Mouse (Mus musculus) hindbrain, embryonic 12.5 days (tissue): Measurements from ENCODE around the gene Dnah1. TPM values are rescaled to one million over a fixed set of nuclear protein-coding genes. Genes with fewer than 3 reads are reported as not detected.

Experiments
- ATAC-seq: fragments of 200-750 bp; cut with Nextera tagmentation; 2 replicates; pipeline ENCODE4 v1.8.0; 2017; ENCODE audit warnings: moderate TSS enrichment; ENCODE audit not compliant: low FRiP score
- H3K27ac ChIP-seq: fragments of 300-500 bp; sonication (generic); 2 replicates; pipeline ENCODE4 v1.5.1; 2016; ENCODE audit warnings: mild to moderate bottlenecking
- H3K27me3 ChIP-seq: fragments of 300-500 bp; sonication (generic); 2 replicates; pipeline ENCODE4 v1.6.1; 2016; ENCODE audit warnings: mild to moderate bottlenecking
- H3K36me3 ChIP-seq: fragments of 300-500 bp; sonication (generic); 2 replicates; pipeline ENCODE4 v1.6.1; 2016; ENCODE audit warnings: mild to moderate bottlenecking
- H3K4me1 ChIP-seq: fragments of 300-500 bp; sonication (generic); 2 replicates; pipeline ENCODE4 v1.6.1; 2016
- H3K4me2 ChIP-seq: fragments of 300-500 bp; sonication (generic); replicated peaks from 2 replicates; pipeline ENCODE4 v1.6.1; 2016; ENCODE audit warnings: mild to moderate bottlenecking
- H3K4me3 ChIP-seq: fragments of 300-500 bp; sonication (generic); 2 replicates; pipeline ENCODE4 v1.5.1; 2016; ENCODE audit warnings: mild to moderate bottlenecking
- H3K9ac ChIP-seq: fragments of 300-500 bp; sonication (generic); 2 replicates; pipeline ENCODE4 v1.6.1; 2016; ENCODE audit warnings: mild to moderate bottlenecking, moderate library complexity
- H3K9me3 ChIP-seq: fragments of 300-500 bp; sonication (generic); replicated peaks from 2 replicates; pipeline ENCODE4 v1.6.1; 2016; ENCODE audit warnings: mild to moderate bottlenecking
- WGBS: fragments of 180-500 bp; shearing (Covaris S2); methylation state at CpG from one replicate; pipeline ENCODE4 v1.1.7; 2016; 5-methylcytosine and 5-hydroxymethylcytosine counted together
- polyA plus RNA-seq: library from polyadenylated mRNA; unstranded; fragments of >200 nt; fragmentation: Nextera tagmentation; extraction: Ambion mirVana; gene quantifications from 2 replicates; pipeline ENCODE4 v1.2.1, GENCODE M21; 2016

Gene Dnah1
- polyA plus RNA-seq, 1 experiment from 2014 or later = 6.5 TPM

DNA sequence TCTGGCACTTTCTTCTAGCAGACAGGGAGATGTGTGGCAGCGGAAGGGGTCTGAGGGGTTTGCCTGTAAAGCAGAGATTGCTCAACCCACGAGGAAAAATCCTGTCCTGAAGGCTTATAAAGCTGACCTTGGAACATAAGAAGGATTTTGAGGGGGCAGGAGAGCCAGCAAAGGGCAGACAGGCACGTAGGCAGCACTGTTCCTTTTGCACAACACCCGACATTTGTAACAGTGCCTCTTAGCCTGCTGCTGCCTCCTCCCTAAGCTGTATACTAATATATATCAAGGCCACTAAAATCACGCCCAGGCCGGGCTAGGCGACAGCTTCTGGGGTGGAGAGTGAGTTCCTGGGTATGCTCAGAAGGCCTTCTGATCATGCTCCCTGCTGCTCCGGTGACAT, 93.3 kb downstream of the Dnah1 start:
- WGBS = 71% methylated on average over 8 of the region's 8 CpGs
- Histone ChIP-seq H3K27ac (no peak overlapping the region), H3K36me3 (no peaks in the 10 kb centered on the region)

DNA sequence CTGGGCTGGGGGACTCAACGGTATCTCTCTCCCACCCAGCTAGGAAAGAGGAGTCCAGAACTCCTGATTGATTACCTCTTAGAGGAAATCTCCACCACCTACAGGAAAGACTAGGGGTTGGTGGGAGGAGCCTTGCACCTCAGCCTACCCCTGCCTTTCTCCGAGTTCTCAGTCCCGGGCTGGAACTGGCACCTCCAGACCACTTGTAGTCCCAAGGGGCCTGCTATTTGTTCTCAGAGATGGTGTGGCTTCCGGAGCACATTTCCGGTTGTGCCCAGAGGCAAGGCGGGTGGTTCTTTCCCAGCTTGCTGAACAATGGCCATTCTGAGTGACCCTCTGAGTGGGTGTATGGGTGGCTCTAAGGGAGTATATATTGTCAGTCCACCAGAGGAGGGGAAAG, 95.5 kb downstream of the Dnah1 start:
- H3K36me3 ChIP-seq = no peaks in the 10 kb centered on the region
- H3K9ac ChIP-seq = no peak overlapping the region
- peaks cover 13% of the 10 kb centered on the region for H3K4me1 ChIP-seq
- H3K9me3 ChIP-seq = no peaks in the 10 kb centered on the region
- no peak for ATAC-seq
- no peaks in the 10 kb centered on the region for H3K27me3 ChIP-seq
- no peak overlapping the region for H3K27ac ChIP-seq
- no peak overlapping the region for H3K4me3 ChIP-seq
- WGBS = 70% methylated on average over 6 of the region's 6 CpGs
- H3K4me2 ChIP-seq = no peak overlapping the region

More for the DNA sequence above, 93.3 kb downstream of the Dnah1 start:
- Histone ChIP-seq H3K4me2 (no peak overlapping the region), H3K9me3 (no peaks in the 10 kb centered on the region), H3K27me3 (no peaks in the 10 kb centered on the region), H3K4me1 (peaks cover 13% of the 10 kb centered on the region), H3K4me3 (no peak overlapping the region), H3K9ac (no peak overlapping the region)
- no peak for ATAC-seq

DNA sequence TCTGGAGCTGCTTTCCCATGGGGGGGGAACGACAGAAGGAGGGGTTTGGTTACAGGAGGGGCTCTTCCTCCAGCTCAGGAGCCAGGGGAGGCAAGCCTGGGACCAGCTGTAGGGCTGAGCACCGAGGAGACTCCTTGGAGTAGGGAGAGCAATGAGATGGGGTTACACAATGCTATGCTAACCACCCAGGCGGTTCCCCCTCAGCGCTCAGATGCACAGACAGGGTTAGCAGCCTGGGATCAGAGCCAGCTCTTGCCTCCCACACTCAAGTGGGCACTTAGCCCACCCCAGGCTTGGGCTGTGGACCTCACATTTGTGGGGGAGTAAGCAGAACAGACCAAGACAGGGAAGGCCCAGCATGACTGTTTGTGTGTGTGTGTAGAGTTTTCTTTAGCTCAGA, 96.7 kb downstream of the Dnah1 start:
- ATAC-seq = no peak
- H3K27me3 ChIP-seq = no peaks in the 10 kb centered on the region
- H3K4me1 ChIP-seq = peaks cover 13% of the 10 kb centered on the region
- H3K9ac ChIP-seq = no peak overlapping the region
- H3K9me3 ChIP-seq = no peaks in the 10 kb centered on the region
- no peak overlapping the region for H3K27ac ChIP-seq
- H3K36me3 ChIP-seq = no peaks in the 10 kb centered on the region
- WGBS = 66% methylated on average over 4 of the region's 4 CpGs
- no peak overlapping the region for H3K4me2 ChIP-seq
- no peak overlapping the region for H3K4me3 ChIP-seq

DNA sequence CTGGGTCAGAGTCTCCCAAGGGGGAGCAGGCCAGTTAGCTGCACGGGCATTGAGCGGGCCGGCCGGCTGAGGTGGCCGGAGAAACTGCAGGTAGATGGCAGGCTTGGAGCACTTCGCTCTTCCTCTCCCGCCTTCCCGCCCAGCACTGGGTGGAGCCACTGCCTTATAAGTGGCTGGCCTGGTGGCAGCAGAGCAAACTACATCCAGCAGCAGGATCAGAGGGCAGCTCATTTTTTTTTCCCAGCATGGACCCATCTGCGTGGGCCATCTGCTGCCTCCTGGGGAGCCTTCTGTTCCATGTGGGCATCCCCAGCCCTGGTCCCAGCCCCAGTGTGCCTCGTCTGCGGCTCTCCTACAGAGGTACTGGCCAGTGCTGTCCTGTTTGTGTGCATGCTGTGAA, 106.0 kb downstream of the Dnah1 start, which contains the start of gene Sema3g:
TSS of gene Sema3g (plus strand) at position 195 of the 400 bp plus-strand sequence.
- H3K4me2 ChIP-seq = 0 out of 2 replicates have a peak within 1 kb of the TSS, but pooled peaks have one; percentile 17
- H3K9me3 ChIP-seq = no peaks in the 10 kb centered on the region
- 0 out of 2 replicates have a peak within 1 kb of the TSS, but pooled peaks have one; percentile 35 for H3K27ac ChIP-seq
- H3K27me3 ChIP-seq = peaks cover 7% of the 10 kb centered on the region
- peaks cover 21% of the 10 kb centered on the region for H3K4me1 ChIP-seq
- H3K36me3 ChIP-seq = no peaks in the 10 kb centered on the region
- no peak within 1 kb of the TSS for H3K4me3 ChIP-seq
- WGBS = 10% methylated on average over 11 of the region's 11 CpGs
- H3K9ac ChIP-seq = peak within 1 kb of the TSS; percentile 43; the same call in 1 of the 2 replicates
- peak; percentile 68 for ATAC-seq

DNA sequence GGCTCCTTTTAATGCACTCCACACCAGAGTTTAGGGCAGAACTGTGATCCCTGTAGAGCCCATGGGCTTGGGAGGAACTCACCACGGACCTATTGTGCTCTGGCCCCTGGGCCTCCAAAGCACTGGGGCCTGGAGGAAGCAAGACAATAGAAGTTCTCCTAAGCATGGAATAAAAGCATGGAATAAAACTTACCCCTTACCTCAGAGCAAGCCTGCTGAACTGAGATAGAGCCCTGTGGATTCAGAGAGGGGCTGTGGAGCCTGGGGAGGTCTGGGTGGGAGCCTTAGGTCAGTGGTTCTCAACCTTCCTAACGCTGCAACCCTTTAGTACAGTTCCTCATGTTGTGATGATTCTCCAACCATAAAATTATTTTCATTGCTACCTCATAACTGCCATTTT, 106.8 kb downstream of the Dnah1 start, which contains the start of gene Nisch:
TSS of gene Nisch (minus strand) at position 101 of the 400 bp plus-strand sequence.
- 58% methylated on average over 2 of the region's 2 CpGs for WGBS
- peaks cover 7% of the 10 kb centered on the region for H3K27me3 ChIP-seq
- peaks cover 21% of the 10 kb centered on the region for H3K4me1 ChIP-seq
- H3K27ac ChIP-seq = 0 out of 2 replicates have a peak within 1 kb of the TSS, but pooled peaks have one; percentile 35
- no peak for ATAC-seq
- no peaks in the 10 kb centered on the region for H3K36me3 ChIP-seq
- peak within 1 kb of the TSS; percentile 43; the same call in 1 of the 2 replicates for H3K9ac ChIP-seq
- H3K9me3 ChIP-seq = no peaks in the 10 kb centered on the region
- 0 out of 2 replicates have a peak within 1 kb of the TSS, but pooled peaks have one; percentile 17 for H3K4me2 ChIP-seq
- H3K4me3 ChIP-seq = no peak within 1 kb of the TSS

DNA sequence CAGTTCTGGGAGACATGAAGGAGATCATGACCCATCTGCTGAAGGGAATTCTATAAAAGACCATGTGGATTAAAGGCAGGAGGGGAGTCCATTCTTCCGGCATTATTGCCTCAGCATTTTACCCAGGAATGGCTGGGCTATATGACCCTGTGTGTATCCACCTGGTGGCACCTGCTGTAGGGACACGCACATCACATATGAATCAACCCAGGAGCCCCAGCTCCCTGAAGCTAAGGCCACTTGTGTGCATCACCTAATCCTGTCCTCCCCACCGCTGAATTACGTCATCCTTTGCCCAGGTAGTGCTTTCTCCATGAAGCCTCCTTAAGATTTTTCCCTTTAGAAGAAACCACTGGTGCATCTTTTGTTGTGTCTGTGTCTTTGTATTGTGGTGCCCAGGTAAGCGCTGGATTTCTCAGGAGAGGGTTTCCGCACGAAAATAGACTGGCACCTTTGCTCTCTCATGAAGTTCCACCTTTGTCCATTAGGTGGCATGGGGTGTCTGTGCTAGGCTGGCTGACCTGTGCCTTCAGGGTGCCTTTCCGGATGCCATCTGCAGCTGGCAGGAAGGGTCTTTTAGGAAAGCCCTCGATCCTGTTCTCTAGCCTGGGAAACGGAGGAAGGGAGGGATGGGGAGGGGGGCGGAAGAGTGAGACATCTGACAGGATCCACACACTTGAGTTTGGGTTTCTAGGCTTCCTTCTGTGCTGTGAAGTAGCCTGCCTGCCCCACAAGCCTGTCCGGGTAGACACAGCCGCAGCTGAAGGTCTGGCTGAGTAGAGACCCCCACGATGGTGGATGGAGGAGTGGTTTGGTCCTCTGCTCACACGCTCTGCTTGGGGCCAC, 108.3 kb downstream of the Dnah1 start:
- Histone ChIP-seq H3K4me3 (no peak overlapping the region), H3K27me3 (peaks cover 7% of the 10 kb centered on the region), H3K27ac (no peak overlapping the region), H3K4me1 (peaks cover 21% of the 10 kb centered on the region), H3K4me2 (no peak overlapping the region), H3K9me3 (no peaks in the 10 kb centered on the region), H3K36me3 (no peaks in the 10 kb centered on the region), H3K9ac (0 out of 2 replicates have a peak overlapping the region, but pooled peaks have one; percentile 8)
- ATAC-seq = peak; percentile 62
- WGBS = 33% methylated on average over 15 of the region's 15 CpGs

DNA sequence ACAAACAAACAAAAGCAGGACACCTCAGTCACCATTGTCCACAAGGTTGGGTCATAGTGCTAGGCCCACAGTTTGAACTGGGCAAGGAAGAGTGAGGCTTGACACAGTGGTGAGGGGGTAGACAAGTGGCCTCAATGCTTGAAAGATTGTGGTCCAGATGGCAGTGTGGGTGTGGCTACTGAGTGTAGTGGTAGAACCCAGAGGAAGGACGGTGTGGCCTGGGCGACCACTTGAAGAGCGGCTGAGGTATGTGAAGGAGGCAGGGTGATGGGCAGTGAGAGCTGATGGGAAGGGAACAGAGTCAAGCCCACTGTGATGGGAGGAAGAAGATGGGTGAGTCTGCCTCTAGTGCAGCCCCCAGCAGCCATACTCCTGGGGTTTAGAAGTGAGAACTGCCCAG, 109.0 kb downstream of the Dnah1 start:
- H3K36me3 ChIP-seq = no peaks in the 10 kb centered on the region
- WGBS = 89% methylated on average over 3 of the region's 3 CpGs
- no peaks in the 10 kb centered on the region for H3K9me3 ChIP-seq
- peaks cover 7% of the 10 kb centered on the region for H3K27me3 ChIP-seq
- no peak for ATAC-seq
- no peak overlapping the region for H3K4me3 ChIP-seq
- peaks cover 21% of the 10 kb centered on the region for H3K4me1 ChIP-seq
- no peak overlapping the region for H3K9ac ChIP-seq
- no peak overlapping the region for H3K27ac ChIP-seq
- H3K4me2 ChIP-seq = no peak overlapping the region

DNA sequence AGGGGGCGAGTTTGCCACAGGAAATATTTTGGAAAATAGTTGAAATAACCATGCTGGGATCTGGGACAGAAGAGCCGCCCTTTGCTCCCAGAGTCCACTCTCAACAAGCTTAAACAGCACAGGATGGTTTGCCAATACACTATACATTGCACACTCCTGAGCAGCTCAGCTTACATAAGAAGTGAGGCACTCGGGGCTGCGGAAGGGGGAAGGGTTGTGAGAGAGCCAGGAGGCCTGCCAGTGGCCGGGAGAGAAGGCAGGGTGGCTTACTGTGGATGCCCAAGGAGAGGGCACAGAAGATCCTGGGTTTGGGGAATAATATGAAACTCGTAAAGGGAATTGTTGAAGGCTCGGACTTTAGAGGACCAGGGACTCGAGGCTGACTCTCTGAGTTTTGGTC, 109.8 kb downstream of the Dnah1 start:
- Histone ChIP-seq H3K27ac (no peak overlapping the region), H3K4me1 (peaks cover 19% of the 10 kb centered on the region), H3K36me3 (no peaks in the 10 kb centered on the region), H3K27me3 (peaks cover 7% of the 10 kb centered on the region), H3K9ac (no peak overlapping the region), H3K9me3 (no peaks in the 10 kb centered on the region), H3K4me3 (no peak overlapping the region), H3K4me2 (no peak overlapping the region)
- WGBS = 69% methylated on average over 8 of the region's 8 CpGs
- no peak for ATAC-seq

DNA sequence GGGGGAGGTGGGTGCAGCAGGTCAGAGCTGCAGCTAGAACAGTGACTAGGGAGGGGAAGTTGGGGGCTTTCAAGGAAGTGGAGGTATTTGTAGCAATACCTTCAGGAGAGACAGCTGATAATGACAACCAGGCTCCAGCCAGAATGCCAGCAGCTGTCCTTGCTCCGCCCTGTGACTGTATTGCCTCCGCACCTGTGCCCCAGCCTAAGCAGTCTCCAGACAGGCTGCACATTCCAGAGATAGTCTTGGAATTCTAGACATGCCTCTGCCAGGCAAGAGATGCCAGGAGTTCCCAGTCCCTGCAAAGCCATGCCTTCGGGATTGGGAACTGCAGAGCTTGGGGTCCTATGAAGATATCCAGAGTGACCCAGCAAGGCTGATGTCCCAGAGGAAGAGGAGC, 111.2 kb downstream of the Dnah1 start:
- Histone ChIP-seq H3K27me3 (peaks cover 7% of the 10 kb centered on the region), H3K27ac (no peak overlapping the region), H3K9me3 (no peaks in the 10 kb centered on the region), H3K4me3 (no peak overlapping the region), H3K4me2 (no peak overlapping the region), H3K9ac (no peak overlapping the region), H3K36me3 (no peaks in the 10 kb centered on the region), H3K4me1 (peaks cover 12% of the 10 kb centered on the region)
- 87% methylated on average over 3 of the region's 3 CpGs for WGBS
- ATAC-seq = no peak

DNA sequence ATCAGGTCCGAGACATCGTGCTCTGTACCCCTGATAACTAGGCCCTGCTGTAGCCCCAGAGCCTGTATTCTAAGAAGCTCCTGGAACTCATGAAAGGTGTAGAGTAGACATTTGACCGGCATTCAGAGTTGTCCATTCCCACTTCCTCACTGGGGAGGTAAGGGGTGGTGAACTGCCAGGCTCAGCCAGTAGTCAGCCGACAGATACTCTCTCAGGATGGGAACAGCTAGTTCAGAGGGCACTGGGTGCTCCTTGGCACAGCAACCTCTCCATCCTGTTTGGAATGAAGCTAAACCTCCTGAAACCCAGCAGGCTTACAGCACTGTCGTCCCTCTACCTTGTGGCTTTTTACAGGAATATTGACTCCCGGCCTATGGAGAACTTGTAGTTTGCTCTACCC, 111.8 kb downstream of the Dnah1 start:
- no peak overlapping the region for H3K4me3 ChIP-seq
- H3K4me2 ChIP-seq = no peak overlapping the region
- H3K27ac ChIP-seq = no peak overlapping the region
- no peaks in the 10 kb centered on the region for H3K9me3 ChIP-seq
- WGBS = 87% methylated on average over 6 of the region's 6 CpGs
- ATAC-seq = no peak
- H3K36me3 ChIP-seq = no peaks in the 10 kb centered on the region
- no peak overlapping the region for H3K9ac ChIP-seq
- H3K4me1 ChIP-seq = peaks cover 14% of the 10 kb centered on the region
- peaks cover 7% of the 10 kb centered on the region for H3K27me3 ChIP-seq
